Mouse (Mus musculus): ENCODE measurements around the gene Eif3i. TPM values are rescaled to one million over a fixed set of nuclear protein-coding genes. Genes with fewer than 3 reads are reported as not detected.
A peak's percentile ranks its signal among the peaks of the same experiment; 100 is the strongest.

Gene Eif3i
- polyA plus RNA-seq, 1 experiment, result 416 TPM

DNA sequence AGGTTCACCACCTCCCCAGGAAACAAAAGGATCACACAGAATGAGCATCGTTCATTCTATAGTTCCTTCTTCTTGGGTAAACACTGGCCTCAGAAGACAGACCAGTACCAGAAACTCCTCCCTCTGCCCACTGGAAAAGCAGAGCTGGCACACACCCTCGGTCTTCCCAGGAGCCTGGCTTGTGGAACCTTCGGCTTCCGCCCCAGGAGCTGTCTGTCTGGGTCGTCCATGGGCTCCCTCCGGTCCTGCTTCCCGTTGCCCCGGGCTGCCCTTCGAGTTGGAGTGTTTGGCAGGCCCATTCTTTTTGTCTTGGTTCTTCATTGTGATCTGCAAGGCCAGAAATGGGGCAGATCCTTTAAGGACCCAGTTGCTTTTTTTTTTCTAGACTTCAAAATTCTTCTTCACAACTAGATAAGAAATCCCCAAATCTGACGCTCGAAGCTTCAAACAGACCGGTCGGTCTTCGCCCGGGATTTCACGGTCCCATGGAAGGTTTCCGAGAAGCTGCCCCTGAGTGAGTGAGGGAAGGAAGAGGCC lies 39.7 kb upstream of the Eif3i start:
- H3K79me3 ChIP-seq (ENCODE audit: low read depth), result peaks cover 28% of the 10 kb centered on the region
- H3K4me3 ChIP-seq (ENCODE audit: insufficient read depth, poor library complexity, severe bottlenecking), result peak overlapping the region; percentile 53
- peaks cover 46% of the 10 kb centered on the region for H3K79me2 ChIP-seq (ENCODE audit: control insufficient read depth, insufficient read depth)
- peaks cover 44% of the 10 kb centered on the region for H3K36me3 ChIP-seq (ENCODE audit: control insufficient read depth, insufficient read depth)
- H3K27me3 ChIP-seq (ENCODE audit: control insufficient read depth, insufficient read depth, insufficient read length), result no peaks in the 10 kb centered on the region
- TF ChIP-seq USF1 (IDR thresholded peaks at IDR 0.05; ENCODE audit: low read depth), result no peak
- no peak for TF ChIP-seq CEBPB (IDR thresholded peaks at IDR 0.05; ENCODE audit: low read depth)
- no peak for TF ChIP-seq CTCF (IDR thresholded peaks at IDR 0.05; ENCODE audit: control insufficient read depth, insufficient read depth, insufficient read length)
- TF ChIP-seq FOSL1 (IDR thresholded peaks at IDR 0.05; ENCODE audit: insufficient read depth, low read length, poor library complexity, severe bottlenecking), result no peak
- TF ChIP-seq MYOG (IDR thresholded peaks at IDR 0.05; ENCODE audit: control insufficient read depth, extremely low read depth, insufficient read length), result no peak
- TF ChIP-seq MAX (IDR thresholded peaks at IDR 0.05), result no peak
- TF ChIP-seq MYOD1 (IDR thresholded peaks at IDR 0.05; ENCODE audit: control insufficient read depth, insufficient read length, low read depth), result no peak
- peak overlapping the region; percentile 88 for H3ac ChIP-seq (ENCODE audit: control insufficient read depth, insufficient read length, low read depth)

DNA sequence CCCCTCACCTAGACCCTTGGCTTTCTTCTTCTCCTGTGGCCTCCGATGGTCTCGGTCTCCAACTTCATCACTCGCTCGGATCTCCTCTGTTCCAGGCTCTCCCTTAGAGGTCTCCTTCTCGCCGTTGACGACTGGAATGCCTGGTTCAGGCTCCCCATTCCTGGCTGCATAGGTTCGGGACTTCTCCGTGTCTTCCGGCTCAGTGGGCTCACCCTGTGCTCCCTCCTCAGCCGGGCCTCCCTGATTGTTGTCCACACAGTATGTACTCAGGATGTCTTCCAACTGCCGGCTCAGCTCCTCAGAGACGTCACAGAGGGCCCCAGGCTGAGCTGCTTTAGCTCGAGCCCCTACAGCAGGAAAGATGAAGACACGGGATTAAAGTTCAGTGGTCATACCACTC lies 38.8 kb upstream of the Eif3i start:
- H3K36me3 ChIP-seq (ENCODE audit: control insufficient read depth, insufficient read depth), result peaks cover 46% of the 10 kb centered on the region
- H3K4me3 ChIP-seq (ENCODE audit: insufficient read depth, poor library complexity, severe bottlenecking), result no peak overlapping the region
- H3K27me3 ChIP-seq (ENCODE audit: control insufficient read depth, insufficient read depth, insufficient read length), result no peaks in the 10 kb centered on the region
- peak overlapping the region; percentile 46 for H3ac ChIP-seq (ENCODE audit: control insufficient read depth, insufficient read length, low read depth)
- peaks cover 28% of the 10 kb centered on the region for H3K79me3 ChIP-seq (ENCODE audit: low read depth)
- TF ChIP-seq MYOG (IDR thresholded peaks at IDR 0.05; ENCODE audit: control insufficient read depth, extremely low read depth, insufficient read length) (no peak), FOSL1 (IDR thresholded peaks at IDR 0.05; ENCODE audit: insufficient read depth, low read length, poor library complexity, severe bottlenecking) (no peak), CTCF (IDR thresholded peaks at IDR 0.05; ENCODE audit: control insufficient read depth, insufficient read depth, insufficient read length) (no peak), MYOD1 (IDR thresholded peaks at IDR 0.05; ENCODE audit: control insufficient read depth, insufficient read length, low read depth) (no peak), MAX (IDR thresholded peaks at IDR 0.05) (no peak), CEBPB (IDR thresholded peaks at IDR 0.05; ENCODE audit: low read depth) (no peak), USF1 (IDR thresholded peaks at IDR 0.05; ENCODE audit: low read depth) (no peak)
- peaks cover 46% of the 10 kb centered on the region for H3K79me2 ChIP-seq (ENCODE audit: control insufficient read depth, insufficient read depth)

DNA sequence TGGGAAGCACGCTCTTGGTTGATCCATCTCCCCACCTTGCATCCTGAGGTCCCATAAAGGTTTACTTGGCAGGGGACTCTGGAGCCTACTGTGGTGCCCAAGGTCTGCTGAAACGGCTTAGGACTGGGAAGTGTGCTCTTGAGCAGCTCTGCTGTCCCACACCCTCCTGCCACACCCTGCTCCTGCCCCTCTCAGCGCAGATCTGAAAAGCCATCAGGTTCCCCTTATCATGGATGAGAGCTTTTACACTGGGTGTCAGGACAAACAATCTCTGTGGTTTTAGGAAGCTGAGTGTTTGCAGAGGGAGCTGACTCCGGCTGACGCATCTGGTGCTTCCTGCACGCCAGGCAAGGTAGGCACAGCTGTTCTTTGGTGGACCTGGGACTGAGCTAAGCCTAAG lies 33.4 kb upstream of the Eif3i start:
- Histone ChIP-seq H3K79me3 (ENCODE audit: low read depth) (peaks cover 15% of the 10 kb centered on the region), H3K27me3 (ENCODE audit: control insufficient read depth, insufficient read depth, insufficient read length) (no peaks in the 10 kb centered on the region), H3ac (ENCODE audit: control insufficient read depth, insufficient read length, low read depth) (no peak overlapping the region), H3K4me3 (ENCODE audit: insufficient read depth, poor library complexity, severe bottlenecking) (no peak overlapping the region), H3K36me3 (ENCODE audit: control insufficient read depth, insufficient read depth) (peaks cover 86% of the 10 kb centered on the region), H3K79me2 (ENCODE audit: control insufficient read depth, insufficient read depth) (peaks cover 29% of the 10 kb centered on the region)
- TF ChIP-seq FOSL1 (IDR thresholded peaks at IDR 0.05; ENCODE audit: insufficient read depth, low read length, poor library complexity, severe bottlenecking) (no peak), MAX (IDR thresholded peaks at IDR 0.05) (no peak), MYOG (IDR thresholded peaks at IDR 0.05; ENCODE audit: control insufficient read depth, extremely low read depth, insufficient read length) (no peak), USF1 (IDR thresholded peaks at IDR 0.05; ENCODE audit: low read depth) (no peak), MYOD1 (IDR thresholded peaks at IDR 0.05; ENCODE audit: control insufficient read depth, insufficient read length, low read depth) (no peak), CEBPB (IDR thresholded peaks at IDR 0.05; ENCODE audit: low read depth) (no peak), CTCF (IDR thresholded peaks at IDR 0.05; ENCODE audit: control insufficient read depth, insufficient read depth, insufficient read length) (no peak)

DNA sequence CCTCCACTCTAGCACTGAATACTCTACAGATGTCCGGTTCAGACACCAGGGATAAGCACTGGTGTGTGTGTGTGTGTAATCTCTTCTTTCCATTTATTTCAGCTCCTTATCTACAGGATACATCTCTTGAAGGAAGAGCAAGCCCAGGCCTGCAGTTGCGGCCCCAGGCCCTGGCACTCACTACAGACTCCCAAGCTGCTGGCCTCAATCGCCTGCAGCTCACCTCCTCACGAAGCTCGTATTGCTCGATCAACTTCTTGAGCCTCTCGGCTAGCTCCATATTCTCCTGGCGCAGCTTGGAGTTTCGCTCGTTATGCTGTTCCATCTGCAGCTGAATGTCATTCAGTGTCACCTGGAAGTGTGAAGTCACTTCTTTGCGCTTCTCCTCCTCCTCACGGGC lies 31.4 kb upstream of the Eif3i start:
- peaks cover 17% of the 10 kb centered on the region for H3K79me2 ChIP-seq (ENCODE audit: control insufficient read depth, insufficient read depth)
- H3ac ChIP-seq (ENCODE audit: control insufficient read depth, insufficient read length, low read depth), result no peak overlapping the region
- H3K79me3 ChIP-seq (ENCODE audit: low read depth), result peaks cover 5% of the 10 kb centered on the region
- TF ChIP-seq CTCF (IDR thresholded peaks at IDR 0.05; ENCODE audit: control insufficient read depth, insufficient read depth, insufficient read length), result no peak
- no peak for TF ChIP-seq MYOG (IDR thresholded peaks at IDR 0.05; ENCODE audit: control insufficient read depth, extremely low read depth, insufficient read length)
- TF ChIP-seq MYOD1 (IDR thresholded peaks at IDR 0.05; ENCODE audit: control insufficient read depth, insufficient read length, low read depth), result no peak
- no peak for TF ChIP-seq MAX (IDR thresholded peaks at IDR 0.05)
- no peak for TF ChIP-seq USF1 (IDR thresholded peaks at IDR 0.05; ENCODE audit: low read depth)
- no peak for TF ChIP-seq CEBPB (IDR thresholded peaks at IDR 0.05; ENCODE audit: low read depth)
- no peak for TF ChIP-seq FOSL1 (IDR thresholded peaks at IDR 0.05; ENCODE audit: insufficient read depth, low read length, poor library complexity, severe bottlenecking)
- no peak overlapping the region for H3K4me3 ChIP-seq (ENCODE audit: insufficient read depth, poor library complexity, severe bottlenecking)
- peaks cover 88% of the 10 kb centered on the region for H3K36me3 ChIP-seq (ENCODE audit: control insufficient read depth, insufficient read depth)
- H3K27me3 ChIP-seq (ENCODE audit: control insufficient read depth, insufficient read depth, insufficient read length), result no peaks in the 10 kb centered on the region

DNA sequence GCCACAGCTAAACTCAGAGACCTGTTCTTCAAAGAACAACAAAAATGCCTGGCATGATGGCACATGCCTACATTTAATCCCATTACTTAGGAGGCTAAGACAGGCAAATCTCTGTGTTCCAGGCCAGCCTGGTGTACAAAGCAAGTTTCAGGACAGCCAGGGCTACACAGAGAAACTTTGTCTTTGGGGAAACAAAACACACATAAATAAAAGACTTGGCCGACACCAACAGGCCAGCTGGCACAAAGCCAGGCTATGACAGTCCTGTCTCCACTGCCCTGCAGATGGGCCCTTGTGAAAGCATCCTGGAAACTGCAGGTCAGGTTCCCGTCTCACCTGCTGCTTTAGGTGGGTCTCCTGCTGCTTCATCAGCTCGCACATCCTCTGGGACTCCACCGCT lies 30.5 kb upstream of the Eif3i start:
- H3K79me3 ChIP-seq (ENCODE audit: low read depth), result peaks cover 2% of the 10 kb centered on the region
- H3K27me3 ChIP-seq (ENCODE audit: control insufficient read depth, insufficient read depth, insufficient read length), result no peaks in the 10 kb centered on the region
- H3ac ChIP-seq (ENCODE audit: control insufficient read depth, insufficient read length, low read depth), result no peak overlapping the region
- no peak for TF ChIP-seq CEBPB (IDR thresholded peaks at IDR 0.05; ENCODE audit: low read depth)
- no peak for TF ChIP-seq MAX (IDR thresholded peaks at IDR 0.05)
- TF ChIP-seq MYOD1 (IDR thresholded peaks at IDR 0.05; ENCODE audit: control insufficient read depth, insufficient read length, low read depth), result no peak
- peaks cover 8% of the 10 kb centered on the region for H3K79me2 ChIP-seq (ENCODE audit: control insufficient read depth, insufficient read depth)
- no peak overlapping the region for H3K4me3 ChIP-seq (ENCODE audit: insufficient read depth, poor library complexity, severe bottlenecking)
- peaks cover 81% of the 10 kb centered on the region for H3K36me3 ChIP-seq (ENCODE audit: control insufficient read depth, insufficient read depth)

DNA sequence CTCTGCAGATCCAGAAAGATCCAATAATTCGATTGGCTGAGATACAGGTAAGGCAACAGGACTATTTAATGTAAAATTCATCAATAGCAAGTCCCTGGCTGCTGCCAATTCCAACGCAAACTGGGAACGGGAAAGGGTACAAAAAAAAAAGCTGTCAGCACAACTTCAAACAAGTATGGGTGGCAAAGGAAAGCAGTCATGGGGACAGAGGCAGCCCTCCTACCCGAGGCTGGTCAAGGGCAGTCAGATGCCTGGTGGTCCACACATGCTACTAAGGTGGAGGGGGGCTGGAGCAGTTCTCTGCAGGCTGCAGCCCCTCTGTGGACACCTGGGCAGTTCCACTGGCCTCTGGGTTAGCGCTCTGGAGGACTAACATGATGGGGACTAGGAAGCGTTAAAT lies 25.6 kb upstream of the Eif3i start:
- H3K27me3 ChIP-seq (ENCODE audit: control insufficient read depth, insufficient read depth, insufficient read length), result no peaks in the 10 kb centered on the region
- TF ChIP-seq CEBPB (IDR thresholded peaks at IDR 0.05; ENCODE audit: low read depth), result no peak
- no peaks in the 10 kb centered on the region for H3K79me3 ChIP-seq (ENCODE audit: low read depth)
- peaks cover 6% of the 10 kb centered on the region for H3K79me2 ChIP-seq (ENCODE audit: control insufficient read depth, insufficient read depth)
- H3K36me3 ChIP-seq (ENCODE audit: control insufficient read depth, insufficient read depth), result peaks cover 43% of the 10 kb centered on the region
- H3ac ChIP-seq (ENCODE audit: control insufficient read depth, insufficient read length, low read depth), result no peak overlapping the region
- no peak overlapping the region for H3K4me3 ChIP-seq (ENCODE audit: insufficient read depth, poor library complexity, severe bottlenecking)

Data from C2C12 (cell line).